Mouse (Mus musculus): ENCODE results near the gene Pck1. TPM values are rescaled to one million over a fixed set of nuclear protein-coding genes. Genes with fewer than 3 reads are reported as not detected.

The Pck1 gene
- polyA plus RNA-seq, 1 experiment from 2014 or later = not detected

GRCm38 (mm10) chr2:173168411-173168851, 15.6 kb downstream of the Pck1 start:
- no peaks in the 10 kb centered on the region for H3K9me3 ChIP-seq (ENCODE audit: low read depth, low read length)
- peaks cover 40% of the 10 kb centered on the region for H3K27me3 ChIP-seq (ENCODE audit: insufficient read depth, low read length)
- H3K4me1 ChIP-seq (ENCODE audit: insufficient read depth) = peaks cover 9% of the 10 kb centered on the region
- WGBS = 58% methylated on average over 5 of the region's 5 CpGs
- H3K36me3 ChIP-seq (ENCODE audit: insufficient read depth) = no peaks in the 10 kb centered on the region
- TF ChIP-seq CTCF (IDR thresholded peaks at IDR 0.05; ENCODE audit: low read depth) = no peak
- H3K27ac ChIP-seq (ENCODE audit: low read depth) = no peak overlapping the region
- ATAC-seq (ENCODE audit: insufficient read depth) = no peak
- no peak for DNase-seq
- H3K9ac ChIP-seq = no peak overlapping the region
- H3K4me3 ChIP-seq (ENCODE audit: low read depth, low read length) = no peak overlapping the region
- H3K4me2 ChIP-seq = no peak overlapping the region

- Histone ChIP-seq H3K4me3 (ENCODE audit: low read depth, low read length) (no peak overlapping the region), H3K9me3 (ENCODE audit: low read depth, low read length) (no peaks in the 10 kb centered on the region), H3K4me2 (no peak overlapping the region), H3K9ac (no peak overlapping the region), H3K27ac (ENCODE audit: low read depth) (no peak overlapping the region), H3K4me1 (ENCODE audit: insufficient read depth) (peaks cover 9% of the 10 kb centered on the region), H3K36me3 (ENCODE audit: insufficient read depth) (no peaks in the 10 kb centered on the region), H3K27me3 (ENCODE audit: insufficient read depth, low read length) (peaks cover 40% of the 10 kb centered on the region)
- TF ChIP-seq CTCF (IDR thresholded peaks at IDR 0.05; ENCODE audit: low read depth) = no peak
- DNase-seq (no peak), ATAC-seq (ENCODE audit: insufficient read depth) (no peak)
- WGBS = 39% methylated on average over 2 of the region's 2 CpGs
These were observed 17.2 kb downstream of the Pck1 start for GRCm38 (mm10) chr2:173170081-173170480.

GRCm38 (mm10) chr2:173170715-173171114, 17.9 kb downstream of the Pck1 start:
- Histone ChIP-seq H3K27ac (ENCODE audit: low read depth) (no peak overlapping the region), H3K4me1 (ENCODE audit: insufficient read depth) (peaks cover 9% of the 10 kb centered on the region), H3K9ac (no peak overlapping the region), H3K9me3 (ENCODE audit: low read depth, low read length) (no peaks in the 10 kb centered on the region), H3K36me3 (ENCODE audit: insufficient read depth) (no peaks in the 10 kb centered on the region), H3K4me2 (no peak overlapping the region), H3K4me3 (ENCODE audit: low read depth, low read length) (no peak overlapping the region), H3K27me3 (ENCODE audit: insufficient read depth, low read length) (peaks cover 40% of the 10 kb centered on the region)
- ATAC-seq (ENCODE audit: insufficient read depth) = no peak
- DNase-seq = no peak
- 38% methylated on average over 2 of the region's 2 CpGs for WGBS
- TF ChIP-seq CTCF (IDR thresholded peaks at IDR 0.05; ENCODE audit: low read depth) = peak; percentile 61

GRCm38 (mm10) chr2:173171470-173171869, 18.6 kb downstream of the Pck1 start:
- Histone ChIP-seq H3K9me3 (ENCODE audit: low read depth, low read length) (no peaks in the 10 kb centered on the region), H3K27ac (ENCODE audit: low read depth) (no peak overlapping the region), H3K36me3 (ENCODE audit: insufficient read depth) (no peaks in the 10 kb centered on the region), H3K9ac (no peak overlapping the region), H3K4me2 (peak overlapping the region; percentile 57), H3K27me3 (ENCODE audit: insufficient read depth, low read length) (peaks cover 35% of the 10 kb centered on the region), H3K4me3 (ENCODE audit: low read depth, low read length) (peak overlapping the region; percentile 11), H3K4me1 (ENCODE audit: insufficient read depth) (peaks cover 9% of the 10 kb centered on the region)
- TF ChIP-seq CTCF (IDR thresholded peaks at IDR 0.05; ENCODE audit: low read depth) = no peak
- ATAC-seq (ENCODE audit: insufficient read depth) (peak; percentile 38; the same call in 1 of the 2 replicates), DNase-seq (peak; percentile 73)
- under 1% methylated on average over 30 of the region's 30 CpGs for WGBS

GRCm38 (mm10) chr2:173171956-173172355, 19.1 kb downstream of the Pck1 start:
- WGBS = 55% methylated on average over 5 of the region's 5 CpGs
- DNase-seq = no peak
- no peak for ATAC-seq (ENCODE audit: insufficient read depth)
- H3K4me1 ChIP-seq (ENCODE audit: insufficient read depth) = peaks cover 9% of the 10 kb centered on the region
- no peak overlapping the region for H3K27ac ChIP-seq (ENCODE audit: low read depth)
- H3K9ac ChIP-seq = no peak overlapping the region
- H3K27me3 ChIP-seq (ENCODE audit: insufficient read depth, low read length) = peaks cover 35% of the 10 kb centered on the region
- H3K4me2 ChIP-seq = peak overlapping the region; percentile 57
- no peak for TF ChIP-seq CTCF (IDR thresholded peaks at IDR 0.05; ENCODE audit: low read depth)
- H3K9me3 ChIP-seq (ENCODE audit: low read depth, low read length) = no peaks in the 10 kb centered on the region
- H3K36me3 ChIP-seq (ENCODE audit: insufficient read depth) = no peaks in the 10 kb centered on the region
- H3K4me3 ChIP-seq (ENCODE audit: low read depth, low read length) = no peak overlapping the region

GRCm38 (mm10) chr2:173172386-173172785, 19.5 kb downstream of the Pck1 start:
- no peak for TF ChIP-seq CTCF (IDR thresholded peaks at IDR 0.05; ENCODE audit: low read depth)
- no peaks in the 10 kb centered on the region for H3K9me3 ChIP-seq (ENCODE audit: low read depth, low read length)
- no peak overlapping the region for H3K27ac ChIP-seq (ENCODE audit: low read depth)
- no peak overlapping the region for H3K4me3 ChIP-seq (ENCODE audit: low read depth, low read length)
- H3K4me2 ChIP-seq = no peak overlapping the region
- DNase-seq = no peak
- H3K27me3 ChIP-seq (ENCODE audit: insufficient read depth, low read length) = peaks cover 35% of the 10 kb centered on the region
- no peaks in the 10 kb centered on the region for H3K36me3 ChIP-seq (ENCODE audit: insufficient read depth)
- no peak for ATAC-seq (ENCODE audit: insufficient read depth)
- peaks cover 9% of the 10 kb centered on the region for H3K4me1 ChIP-seq (ENCODE audit: insufficient read depth)
- WGBS = 96% methylated on average over 1 of the region's 1 CpGs
- no peak overlapping the region for H3K9ac ChIP-seq

- Histone ChIP-seq H3K9me3 (ENCODE audit: low read depth, low read length) (no peaks in the 10 kb centered on the region), H3K4me2 (peak overlapping the region; percentile 55), H3K27me3 (ENCODE audit: insufficient read depth, low read length) (peaks cover 35% of the 10 kb centered on the region), H3K9ac (no peak overlapping the region; the same call in 1 of the 2 replicates), H3K27ac (ENCODE audit: low read depth) (0 out of 2 replicates have a peak overlapping the region, but pooled peaks have one; percentile 62), H3K4me3 (ENCODE audit: low read depth, low read length) (no peak overlapping the region), H3K36me3 (ENCODE audit: insufficient read depth) (no peaks in the 10 kb centered on the region), H3K4me1 (ENCODE audit: insufficient read depth) (peaks cover 9% of the 10 kb centered on the region)
- ATAC-seq (ENCODE audit: insufficient read depth) (no peak; the same call in 1 of the 2 replicates), DNase-seq (no peak)
- 19% methylated on average over 2 of the region's 2 CpGs for WGBS
- no peak for TF ChIP-seq CTCF (IDR thresholded peaks at IDR 0.05; ENCODE audit: low read depth)
These were observed 20.2 kb downstream of the Pck1 start for GRCm38 (mm10) chr2:173173008-173173407.

Data from lung, embryonic 14.5 days (tissue).